Mouse (Mus musculus) heart, adult 8-10 months (tissue): ENCODE data around the gene Ermard. TPM values are rescaled to one million over a fixed set of nuclear protein-coding genes. Genes with fewer than 3 reads are reported as not detected.
A peak's percentile ranks its signal among the peaks of the same experiment; 100 is the strongest.

Experiments
- DNase-seq: peaks from one replicate; pipeline ENCODE4 v3.0.0; 2022; ENCODE audit warnings: low spot score
- total RNA-seq, 4 experiments: library from RNA; stranded (reverse); gene quantifications; 2 replicates each; pipeline ENCODE4 v1.2.4; 2022

Ermard gene
- total RNA-seq, 4 experiments from 2014 or later, result 21.6 to 33.2 (median 27.0) TPM

- DNase-seq, result no peak
Observed at GRCm38 (mm10) chr17:15059646-15060045, 18.6 kb downstream of the Ermard start.

- no peak for DNase-seq
Observed at GRCm38 (mm10) chr17:15060356-15060755, 19.3 kb downstream of the Ermard start.

- peak; percentile 74 for DNase-seq
Observed at GRCm38 (mm10) chr17:15065391-15066024, 24.5 kb downstream of the Ermard start.

- no peak for DNase-seq
Observed at GRCm38 (mm10) chr17:15066066-15066465, 25.1 kb downstream of the Ermard start.

GRCm38 (mm10) chr17:15066911-15067310 lies 25.9 kb downstream of the Ermard start:
- DNase-seq, result no peak

GRCm38 (mm10) chr17:15068040-15068792 lies 27.2 kb downstream of the Ermard start:
- no peak for DNase-seq

GRCm38 (mm10) chr17:15069124-15069523 lies 28.1 kb downstream of the Ermard start:
- no peak for DNase-seq

DNA sequence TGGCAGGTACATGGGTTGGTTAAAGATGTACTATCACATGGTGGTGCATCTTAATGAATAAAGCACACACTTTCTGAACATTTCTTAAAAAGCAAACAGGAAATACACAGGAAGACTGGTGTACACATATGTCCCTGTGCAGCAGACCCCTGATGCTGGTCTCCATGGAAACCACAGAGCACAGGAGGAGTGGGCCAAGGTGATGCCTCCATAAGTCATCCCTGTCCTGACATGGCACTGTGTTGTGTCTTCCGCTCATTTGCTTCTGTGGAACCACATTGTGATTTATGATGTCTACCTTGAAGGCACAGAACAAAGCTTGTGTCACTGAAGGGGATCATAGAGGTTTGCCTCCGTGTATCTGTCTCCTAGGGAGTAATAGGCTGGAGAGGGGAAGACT lies 31.2 kb downstream of the Ermard start:
- DNase-seq, result no peak

DNA sequence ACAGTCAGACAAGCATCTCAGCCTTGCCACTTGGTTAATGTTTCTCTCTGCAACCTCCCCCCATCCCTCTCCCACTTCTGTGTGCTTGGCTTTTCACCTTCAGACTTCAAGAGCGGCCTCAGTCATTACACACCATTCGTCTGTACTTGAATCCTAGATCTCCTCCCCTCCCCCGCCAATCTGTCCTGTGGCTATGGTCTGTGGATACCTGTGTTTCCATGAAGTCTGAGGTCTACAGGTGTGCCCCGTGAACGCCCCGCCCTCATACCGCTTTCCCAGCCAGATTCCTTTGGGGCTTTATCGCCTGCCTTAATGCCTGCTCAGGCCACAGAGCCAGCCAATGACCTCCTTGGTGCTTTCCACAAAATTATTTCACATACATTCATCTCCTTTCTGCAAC lies 34.0 kb downstream of the Ermard start:
- no peak for DNase-seq

DNA sequence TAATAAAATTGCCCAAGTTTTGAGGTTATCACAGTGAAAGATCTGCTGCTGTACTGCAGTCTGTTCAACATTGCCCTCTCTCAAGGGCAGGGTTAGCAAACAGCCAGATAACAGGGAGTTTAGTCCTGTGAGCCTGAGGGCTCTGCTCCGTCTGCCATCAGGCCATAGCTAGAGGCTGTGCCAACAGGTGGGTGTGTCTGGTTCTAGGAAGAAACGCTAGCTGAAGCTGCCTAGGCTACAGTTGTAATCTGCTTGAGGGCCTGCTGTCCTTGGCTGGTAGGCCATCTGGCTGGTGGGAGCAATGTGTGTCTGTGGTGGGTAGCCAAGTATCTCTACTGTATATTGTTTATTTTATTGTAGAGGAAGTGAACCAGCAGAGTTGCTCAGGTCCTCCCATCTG lies 36.5 kb downstream of the Ermard start:
- no peak for DNase-seq

GRCm38 (mm10) chr17:15084226-15084848 lies 43.3 kb downstream of the Ermard start:
- no peak for DNase-seq

- no peak for DNase-seq
Observed at GRCm38 (mm10) chr17:15085006-15085405, 44.0 kb downstream of the Ermard start.

DNA sequence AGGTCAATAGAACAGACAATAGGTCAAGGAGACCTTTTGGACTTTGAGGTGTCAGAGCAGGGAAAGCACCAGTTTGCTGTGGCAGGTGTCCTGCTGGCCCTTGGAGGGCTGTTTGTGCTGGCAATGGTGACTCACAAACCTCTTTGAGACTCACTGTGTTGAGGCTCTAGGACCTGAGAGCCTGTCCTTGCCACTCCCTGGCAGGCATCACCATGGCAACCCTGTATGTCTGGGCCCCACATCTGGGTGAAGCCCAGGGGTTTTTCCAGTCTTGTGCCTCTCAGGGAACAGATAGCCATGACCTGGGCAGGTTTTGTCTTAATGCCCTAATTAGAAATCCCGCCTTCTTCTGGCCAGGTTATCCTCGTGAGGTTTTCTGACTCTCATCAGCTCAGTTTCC lies 47.2 kb downstream of the Ermard start:
- no peak for DNase-seq

DNA sequence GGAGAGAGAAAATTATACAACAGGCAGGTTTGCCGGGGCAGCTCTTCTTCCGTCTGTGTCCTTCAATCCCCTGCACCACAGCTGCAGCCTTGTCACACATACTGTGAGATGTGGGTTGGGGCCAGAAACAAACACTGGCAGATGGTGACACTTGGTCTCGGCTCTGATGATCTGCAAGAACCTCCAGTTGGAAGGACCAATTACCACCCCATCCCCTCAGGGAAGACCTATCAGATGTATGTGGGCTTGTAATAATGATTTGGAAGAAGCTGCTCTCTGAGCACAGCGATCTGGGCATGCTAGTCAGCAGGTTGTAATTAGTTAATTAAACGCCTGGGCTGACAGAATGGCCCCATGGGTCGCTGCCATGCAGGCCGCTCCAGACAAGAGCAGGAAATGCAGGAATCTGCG lies 47.6 kb downstream of the Ermard start:
- no peak for DNase-seq

DNA sequence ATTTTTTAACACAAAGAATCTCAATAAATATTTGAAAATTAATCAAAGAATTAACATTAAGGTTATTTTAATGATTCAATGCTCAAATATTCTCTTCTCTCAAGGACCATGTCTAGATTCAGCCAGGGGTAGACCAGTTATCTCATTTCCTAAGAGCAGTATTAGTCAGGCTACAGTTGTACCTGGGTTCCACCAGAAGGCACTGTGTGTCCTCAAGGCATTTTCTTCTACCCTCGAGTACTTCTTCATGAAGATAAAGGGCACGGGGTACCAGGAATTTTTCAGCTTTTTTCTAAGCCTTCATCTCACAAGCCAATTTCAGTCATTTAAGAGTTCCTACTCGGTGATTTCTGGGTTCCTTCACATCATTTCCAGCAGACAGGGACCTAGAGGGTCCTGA lies 50.7 kb downstream of the Ermard start:
- no peak for DNase-seq

GRCm38 (mm10) chr17:15093523-15093922 lies 52.5 kb downstream of the Ermard start:
- no peak for DNase-seq

GRCm38 (mm10) chr17:15096853-15097252 lies 55.8 kb downstream of the Ermard start:
- DNase-seq, result peak; percentile 2

GRCm38 (mm10) chr17:15098677-15099076 lies 57.7 kb downstream of the Ermard start:
- DNase-seq, result no peak

GRCm38 (mm10) chr17:15101355-15101754 lies 60.3 kb downstream of the Ermard start:
- DNase-seq, result no peak

GRCm38 (mm10) chr17:15107143-15107649 lies 66.2 kb downstream of the Ermard start:
- no peak for DNase-seq

DNA sequence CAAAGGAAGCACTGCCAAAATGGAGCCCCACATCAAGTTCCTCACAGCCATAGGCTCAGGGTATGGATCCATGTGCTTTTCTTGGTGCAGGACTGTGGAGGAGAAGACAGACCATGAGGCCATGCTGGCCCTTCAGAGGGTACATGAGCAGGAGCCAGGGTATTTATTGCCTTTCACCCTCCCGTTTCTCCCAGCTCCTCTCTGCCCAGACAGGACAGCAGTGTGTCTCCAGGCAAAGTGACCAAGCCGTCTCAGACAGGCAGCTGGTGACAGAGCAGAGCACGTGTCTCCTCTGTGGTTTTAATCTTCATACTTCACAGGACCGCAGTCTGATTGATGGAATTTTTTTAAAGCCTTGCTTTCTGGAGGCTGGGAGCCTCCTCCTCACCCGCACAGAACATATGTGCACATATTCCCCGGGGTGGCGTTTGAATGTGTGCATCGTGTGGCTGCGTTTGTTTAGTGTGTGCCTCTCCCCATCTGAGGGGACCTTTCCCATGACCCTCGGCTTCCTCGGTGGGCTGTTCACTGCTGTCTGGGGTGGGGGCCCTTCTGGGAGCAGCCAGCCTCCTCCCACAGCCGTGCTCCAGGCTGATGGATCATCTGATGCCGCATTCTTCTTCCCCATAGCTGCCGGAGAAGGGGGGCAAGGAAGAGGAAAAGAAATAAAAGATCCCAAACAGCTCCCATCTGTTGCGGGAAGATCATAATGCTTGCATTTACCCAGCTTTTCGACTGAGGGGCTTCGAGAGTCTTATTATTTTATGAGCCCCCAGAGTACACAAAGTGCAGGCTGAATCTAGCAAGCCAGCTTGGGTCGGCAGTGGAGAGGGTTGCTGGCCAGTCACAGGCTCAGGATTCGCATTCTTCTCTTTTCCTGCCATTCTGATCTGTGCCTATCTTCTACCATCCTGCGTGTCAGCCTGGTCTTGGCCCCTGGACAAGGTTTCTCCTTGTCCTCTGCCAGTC lies 67.7 kb downstream of the Ermard start:
- DNase-seq, result no peak
